Mouse (Mus musculus): ENCODE measurements at regions not wholly inside any gene's neighbourhood (a gene's known extent, or its start where the extent isn't known, plus 50 kb on each side); places are given as distances from the start of the nearest gene placed in this dataset.

DNA sequence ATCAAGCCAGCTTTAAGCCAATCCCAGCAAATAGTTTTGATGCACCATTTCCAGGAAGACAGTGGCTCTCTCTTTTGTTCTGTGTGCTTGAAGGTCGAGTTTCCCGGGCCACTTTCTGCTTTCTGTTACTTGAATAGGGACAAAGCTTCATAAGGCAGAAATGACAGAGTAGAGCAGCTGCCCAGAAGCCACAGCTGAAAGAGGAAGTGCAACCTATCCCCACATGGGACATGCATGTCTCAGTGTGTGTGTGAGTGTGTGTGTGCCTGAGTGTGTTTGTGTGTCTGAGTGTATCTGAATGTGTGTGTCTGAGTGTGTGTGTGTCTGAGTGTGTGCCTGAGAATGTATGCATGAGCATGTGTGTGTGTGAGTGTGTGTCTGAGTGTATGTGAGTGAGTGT, 120.2 kb upstream of the Rreb1 start:
- DNase-seq (ENCODE audit: low read depth, low spot score) = no peak

DNA sequence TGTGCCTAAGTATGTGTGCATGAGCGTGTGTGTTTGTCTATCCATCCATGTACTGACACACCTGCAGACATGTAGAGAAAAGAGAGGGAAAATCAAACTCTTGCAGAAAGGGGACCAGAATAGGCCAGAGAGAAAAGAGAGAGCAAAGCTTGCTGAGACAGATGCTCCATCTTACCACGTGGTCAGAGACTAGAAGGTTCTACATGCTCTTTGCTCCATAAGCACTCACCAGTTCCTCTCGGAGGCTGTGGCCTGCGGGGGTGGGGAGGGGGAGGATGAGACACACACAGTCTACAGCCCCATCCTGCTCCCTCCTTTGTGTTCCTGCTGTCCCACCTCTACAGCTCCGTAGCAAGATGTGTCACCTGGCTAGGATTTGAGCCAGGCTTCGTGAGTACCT, 119.7 kb upstream of the Rreb1 start:
- no peak for DNase-seq (ENCODE audit: low read depth, low spot score)

DNA sequence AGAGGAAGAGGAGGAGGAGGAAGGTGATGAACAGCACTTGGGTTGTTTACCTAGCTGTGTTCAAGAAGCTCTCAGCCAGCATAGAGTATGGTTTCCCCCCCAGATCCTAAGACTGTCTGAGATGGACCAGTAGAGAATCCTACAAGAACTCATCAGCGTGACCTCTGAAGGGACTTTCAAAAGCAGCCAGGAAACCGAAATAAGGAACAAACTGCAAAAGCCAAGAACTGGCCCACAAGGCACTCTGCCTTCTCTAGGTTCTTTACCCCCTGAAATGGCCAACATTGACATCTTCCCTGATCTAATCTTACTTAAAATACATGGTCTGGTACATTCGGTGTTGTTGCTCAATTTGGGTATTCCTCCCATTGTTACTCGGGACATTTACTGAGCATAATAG, 118.1 kb upstream of the Rreb1 start:
- DNase-seq (ENCODE audit: low read depth, low spot score) = no peak

- no peak for DNase-seq (ENCODE audit: low read depth, low spot score)
Observed at GRCm38 (mm10) chr13:37660668-37661067, 117.5 kb upstream of the Rreb1 start.

DNA sequence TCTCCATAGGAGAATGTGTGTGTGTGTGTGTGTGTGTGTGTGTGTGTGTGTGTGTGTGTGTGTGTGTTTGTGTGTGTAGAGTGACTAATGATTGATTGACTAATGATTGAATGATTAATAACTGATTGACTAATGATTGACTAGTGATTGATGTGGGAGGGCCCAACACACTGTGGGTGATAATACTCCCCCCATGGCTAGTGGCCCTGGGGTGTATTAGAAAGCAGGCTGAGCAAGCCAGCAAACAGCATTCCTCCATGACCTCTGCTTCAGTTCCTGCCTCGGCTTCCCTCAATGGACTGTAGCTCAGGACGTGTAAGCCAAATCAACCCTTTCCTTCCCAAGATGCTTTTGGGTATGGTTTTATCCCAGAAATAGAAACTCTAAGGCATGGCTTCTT, 114.1 kb upstream of the Rreb1 start:
- no peak for DNase-seq (ENCODE audit: low read depth, low spot score)

DNA sequence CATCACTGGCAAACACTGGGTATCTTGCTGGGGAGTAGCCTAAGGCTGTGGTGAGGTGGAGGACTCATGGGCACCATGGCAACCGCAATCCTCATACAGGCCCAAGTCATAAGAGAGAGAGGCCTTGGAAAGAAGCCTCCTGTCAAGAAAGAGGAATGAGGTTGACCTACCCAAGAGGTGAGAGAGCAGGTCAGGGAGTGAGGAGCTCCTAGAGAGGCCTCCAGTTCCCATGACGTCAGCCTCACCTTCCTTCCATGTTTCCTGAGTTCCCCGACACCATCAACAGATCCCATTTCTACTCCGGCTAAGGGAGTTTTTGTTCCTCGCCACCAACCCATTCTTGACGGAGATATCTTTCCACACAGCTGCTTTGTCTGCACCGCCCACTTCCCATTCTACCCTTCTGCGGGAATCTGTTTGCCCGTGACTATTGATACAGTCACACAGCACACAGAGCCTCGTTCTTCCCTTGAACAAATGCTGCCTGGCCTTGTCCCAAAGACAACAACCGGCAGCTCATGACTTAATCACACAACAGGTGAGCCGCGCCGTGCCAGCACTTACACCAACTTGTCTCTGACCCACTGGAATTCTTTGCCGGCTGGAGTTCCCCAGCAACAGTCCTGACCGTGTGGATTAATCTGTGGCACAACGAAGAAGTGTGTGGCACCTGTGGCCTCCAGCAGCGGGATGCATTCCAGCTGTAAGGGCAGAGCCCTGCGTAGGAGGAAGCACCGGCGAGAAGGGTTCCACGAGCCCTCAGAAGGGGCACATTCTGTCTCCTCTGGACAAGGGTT, 111.8 kb upstream of the Rreb1 start:
- no peak for DNase-seq (ENCODE audit: low read depth, low spot score)

- DNase-seq (ENCODE audit: low read depth, low spot score) = no peak
Observed at GRCm38 (mm10) chr13:37667386-37667785, 110.8 kb upstream of the Rreb1 start.

- DNase-seq (ENCODE audit: low read depth, low spot score) = no peak
Observed at GRCm38 (mm10) chr13:37667871-37668270, 110.3 kb upstream of the Rreb1 start.

GRCm38 (mm10) chr13:37671109-37671508, 107.1 kb upstream of the Rreb1 start:
- DNase-seq (ENCODE audit: low read depth, low spot score) = no peak

GRCm38 (mm10) chr13:37674676-37675350, 103.4 kb upstream of the Rreb1 start:
- DNase-seq (ENCODE audit: low read depth, low spot score) = no peak

DNA sequence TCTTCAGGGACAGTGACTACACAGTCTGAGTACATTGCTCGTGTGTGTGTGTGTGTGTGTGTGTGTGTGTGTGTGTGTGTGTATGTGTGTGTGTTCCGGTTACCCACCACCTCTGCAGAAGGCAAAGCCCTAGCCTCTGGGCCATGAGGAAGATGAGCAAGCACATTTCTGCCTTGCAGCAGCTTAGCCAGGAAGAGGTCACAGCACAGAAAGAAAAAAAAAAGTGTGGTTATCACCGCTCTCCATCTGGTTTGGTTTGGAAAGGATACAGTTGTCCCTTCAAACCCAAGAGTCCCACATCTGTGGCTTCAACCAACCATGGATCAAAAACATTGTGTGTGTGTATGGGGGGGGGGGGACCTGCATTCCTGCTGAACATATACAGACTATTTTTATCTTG, 102.5 kb upstream of the Rreb1 start:
- DNase-seq (ENCODE audit: low read depth, low spot score) = no peak

GRCm38 (mm10) chr13:37676912-37677311, 101.3 kb upstream of the Rreb1 start:
- DNase-seq (ENCODE audit: low read depth, low spot score) = no peak

GRCm38 (mm10) chr13:37678251-37678650, 99.9 kb upstream of the Rreb1 start:
- no peak for DNase-seq (ENCODE audit: low read depth, low spot score)

DNA sequence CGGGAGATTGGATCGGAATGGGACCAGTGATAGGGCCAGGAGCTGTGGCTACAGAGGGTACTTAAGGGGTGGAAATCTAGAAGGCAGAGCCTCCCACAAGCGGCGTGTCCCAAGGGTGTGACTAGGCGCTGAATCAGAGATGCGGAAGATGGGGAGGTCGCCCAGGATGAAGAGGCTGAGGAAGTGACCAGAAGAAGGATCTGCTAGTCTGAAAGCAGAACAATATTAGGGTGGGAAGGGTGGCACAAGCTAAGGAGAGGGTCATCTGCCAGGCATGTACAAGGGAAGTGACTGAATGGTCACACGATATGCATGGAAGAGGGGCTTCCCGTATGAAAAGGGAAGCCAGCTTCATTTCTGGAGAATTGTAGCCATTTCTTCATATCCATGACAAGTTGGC, 99.4 kb upstream of the Rreb1 start:
- no peak for DNase-seq (ENCODE audit: low read depth, low spot score)

- DNase-seq (ENCODE audit: low read depth, low spot score) = no peak
Observed at GRCm38 (mm10) chr13:37680837-37681619, 97.2 kb upstream of the Rreb1 start.

DNA sequence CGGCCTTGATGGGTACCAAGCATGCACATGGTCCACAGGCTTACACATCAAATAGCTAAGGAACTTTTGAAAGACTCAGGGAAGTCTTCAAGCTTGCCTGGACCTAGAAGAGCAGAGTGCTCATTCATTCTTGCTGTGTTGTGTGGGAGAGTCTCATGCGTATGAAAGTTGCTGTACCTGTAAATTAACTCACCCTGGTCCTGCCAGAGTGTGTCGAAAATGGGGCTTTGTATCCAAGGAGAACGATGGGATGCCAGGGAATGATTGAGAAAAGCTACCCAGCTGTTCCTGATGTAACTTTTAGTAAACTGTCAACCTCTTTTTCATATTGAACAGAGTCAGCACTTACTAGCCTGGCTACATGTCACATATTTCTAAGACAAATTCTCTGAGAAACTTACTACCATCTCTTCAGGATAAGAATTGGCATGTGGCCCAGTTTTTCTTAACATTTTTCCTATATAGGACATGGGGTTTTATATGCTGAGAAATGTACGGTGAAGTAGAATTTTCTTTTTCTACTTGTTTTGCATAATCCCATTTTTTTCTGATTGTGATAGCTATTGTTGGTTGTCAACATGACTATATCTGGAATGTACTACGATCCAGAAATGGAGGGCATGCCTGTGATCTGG, 95.0 kb upstream of the Rreb1 start:
- DNase-seq (ENCODE audit: low read depth, low spot score) = no peak

- no peak for DNase-seq (ENCODE audit: low read depth, low spot score)
Observed at GRCm38 (mm10) chr13:37685617-37686016, 92.6 kb upstream of the Rreb1 start.

GRCm38 (mm10) chr13:37686109-37686508, 92.1 kb upstream of the Rreb1 start:
- DNase-seq (ENCODE audit: low read depth, low spot score) = no peak

GRCm38 (mm10) chr13:37689127-37689777, 88.9 kb upstream of the Rreb1 start:
- no peak for DNase-seq (ENCODE audit: low read depth, low spot score)

GRCm38 (mm10) chr13:37691855-37692445, 86.2 kb upstream of the Rreb1 start:
- no peak for DNase-seq (ENCODE audit: low read depth, low spot score)

DNA sequence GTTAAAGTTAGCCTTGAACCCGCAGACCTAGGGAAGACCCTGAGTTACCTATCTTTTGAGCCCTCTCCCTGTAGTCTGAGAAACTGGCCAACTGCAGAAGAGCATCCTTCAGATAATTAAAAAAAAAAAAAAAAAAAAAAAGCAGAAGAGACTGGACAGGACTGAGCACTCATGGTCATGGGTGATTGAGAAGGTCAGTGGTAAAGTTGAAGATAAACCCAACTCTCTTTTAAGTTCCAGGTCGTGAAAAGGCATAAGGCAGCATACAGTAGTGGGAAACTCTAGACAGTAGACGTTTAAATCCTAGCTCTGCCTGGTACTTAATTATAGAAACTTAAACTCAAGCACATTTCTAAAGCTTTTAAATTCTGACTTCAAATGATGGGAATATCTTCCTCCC, 84.6 kb upstream of the Rreb1 start:
- no peak for DNase-seq (ENCODE audit: low read depth, low spot score)

Measured in WW6 (cell line).